Mouse (Mus musculus) T-helper 17 cell (primary cell): ENCODE results near the gene Crb2.

ENCODE experiments used
- in situ Hi-C, 2 experiments: fragments of 300-600 bp; cut with MboI, MseI; formaldehyde crosslinking; loops; 1 replicate in 1 of 2; 2 replicates in 1 of 2; pipeline ENCODE4 v1.15.1; 2025; ENCODE audit warnings: high pct_unique_total_duplicates in 2 of 2

Crb2 gene

DNA sequence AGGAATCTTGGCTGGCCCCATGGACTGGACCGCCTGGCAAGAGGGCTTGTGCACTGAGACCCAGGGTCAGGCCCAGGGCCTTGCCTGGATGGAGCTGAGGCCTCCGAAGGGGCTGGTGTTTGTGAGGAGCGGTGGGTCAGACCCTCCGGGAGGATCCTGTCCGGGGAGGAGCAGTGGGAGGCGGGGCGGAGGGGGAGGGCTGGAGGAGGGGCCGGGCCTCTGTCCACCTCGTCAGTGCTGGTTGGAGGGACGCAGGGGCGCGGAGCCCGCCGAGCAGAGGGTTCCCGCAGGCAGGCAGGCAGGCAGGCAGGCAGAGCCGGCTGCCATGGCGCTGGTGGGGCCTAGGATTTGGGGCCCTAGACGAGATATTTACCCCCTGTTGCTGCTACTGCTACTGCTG, at the start of gene Crb2:
Gene Crb2, plus strand, starts transcription at position 234 of the 400 bp plus-strand sequence.
- in situ Hi-C loops = no loop called here

DNA sequence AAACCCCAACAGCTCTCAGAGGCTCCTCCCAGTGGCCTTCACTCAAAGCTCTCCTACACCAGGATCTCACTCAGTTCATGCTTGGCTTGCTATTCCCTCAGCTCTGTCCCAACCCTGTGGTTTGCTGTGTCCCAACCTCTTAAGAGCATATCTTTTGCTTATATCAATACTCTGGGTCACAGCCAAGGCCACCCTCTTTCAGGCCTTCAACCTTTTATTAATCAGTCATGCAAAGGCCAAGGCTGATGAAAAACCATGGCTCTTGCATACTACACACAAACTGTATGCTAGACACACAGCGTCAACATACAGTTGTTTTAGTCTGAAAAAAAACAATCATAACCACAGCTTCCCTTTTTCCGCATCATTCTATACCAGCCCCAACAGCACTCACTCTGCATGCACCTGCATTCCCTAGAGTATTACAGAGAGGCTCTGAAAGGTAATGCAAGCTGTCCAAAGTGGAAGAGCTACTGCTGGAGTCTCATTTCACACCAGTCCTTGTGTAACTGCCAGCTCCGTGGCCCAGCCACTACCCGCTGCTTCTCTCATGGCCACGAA, 44.7 kb upstream of the Crb2 start:
- in situ Hi-C loops = no loop called here

DNA sequence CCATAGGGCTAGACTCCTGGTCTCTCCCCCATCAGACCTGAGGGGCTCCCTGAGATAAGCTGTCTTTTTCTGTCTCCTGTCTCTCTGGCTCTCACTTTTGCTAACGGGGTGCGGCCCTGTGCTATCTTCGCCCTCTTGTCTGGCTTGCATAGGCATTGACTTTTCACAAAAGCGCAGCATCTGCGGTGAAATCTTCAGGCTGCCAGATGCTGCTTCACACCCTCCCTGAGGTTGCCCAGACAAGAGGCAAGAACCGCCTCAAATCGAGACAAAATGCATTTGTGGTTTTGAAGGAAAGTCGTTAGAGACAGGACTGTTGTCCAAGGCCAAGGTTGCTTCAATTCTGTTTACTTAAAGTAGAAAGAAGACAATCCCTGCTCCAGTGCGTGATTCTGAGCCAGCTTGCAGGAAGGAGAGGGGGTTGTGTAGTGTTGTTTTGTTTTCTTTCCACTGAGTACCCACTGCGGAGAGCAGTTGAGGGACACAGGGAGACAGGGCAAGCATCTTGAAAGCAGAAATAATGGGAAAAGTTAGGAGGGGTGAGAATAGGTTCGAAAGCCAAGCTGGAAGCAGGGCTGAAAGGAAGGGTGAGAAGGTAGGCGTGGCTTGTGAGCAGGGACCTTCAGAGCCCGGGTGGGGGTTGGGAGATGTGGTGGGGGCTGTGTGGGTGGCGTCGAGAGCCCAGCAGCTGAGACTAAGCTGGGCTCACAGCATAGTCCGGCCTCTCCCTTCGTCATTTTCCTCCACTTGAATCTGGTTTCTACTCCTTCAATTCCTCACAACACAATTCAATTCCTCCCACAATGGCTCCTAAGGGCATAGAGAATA, 40.9 kb upstream of the Crb2 start:
- in situ Hi-C loops = no loop called here

DNA sequence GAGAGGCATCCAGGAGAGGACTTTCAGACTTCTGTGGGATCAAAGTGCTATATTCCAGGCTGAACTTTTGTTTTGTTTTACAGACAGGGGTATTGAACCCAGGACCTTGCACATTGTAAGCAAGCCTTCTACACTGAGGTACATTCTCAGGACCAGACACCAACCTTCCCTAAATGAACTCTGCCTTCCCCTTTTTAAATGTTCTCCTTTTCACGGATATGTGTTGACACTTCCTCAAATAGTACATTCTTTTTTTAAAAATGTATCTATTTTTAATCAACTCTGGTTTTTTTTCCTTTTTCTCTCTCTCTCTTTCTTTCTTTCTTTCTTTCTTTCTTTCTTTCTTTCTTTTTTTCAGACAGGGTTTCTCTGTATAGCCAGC, 40.3 kb upstream of the Crb2 start:
- in situ Hi-C loops = no loop called here

DNA sequence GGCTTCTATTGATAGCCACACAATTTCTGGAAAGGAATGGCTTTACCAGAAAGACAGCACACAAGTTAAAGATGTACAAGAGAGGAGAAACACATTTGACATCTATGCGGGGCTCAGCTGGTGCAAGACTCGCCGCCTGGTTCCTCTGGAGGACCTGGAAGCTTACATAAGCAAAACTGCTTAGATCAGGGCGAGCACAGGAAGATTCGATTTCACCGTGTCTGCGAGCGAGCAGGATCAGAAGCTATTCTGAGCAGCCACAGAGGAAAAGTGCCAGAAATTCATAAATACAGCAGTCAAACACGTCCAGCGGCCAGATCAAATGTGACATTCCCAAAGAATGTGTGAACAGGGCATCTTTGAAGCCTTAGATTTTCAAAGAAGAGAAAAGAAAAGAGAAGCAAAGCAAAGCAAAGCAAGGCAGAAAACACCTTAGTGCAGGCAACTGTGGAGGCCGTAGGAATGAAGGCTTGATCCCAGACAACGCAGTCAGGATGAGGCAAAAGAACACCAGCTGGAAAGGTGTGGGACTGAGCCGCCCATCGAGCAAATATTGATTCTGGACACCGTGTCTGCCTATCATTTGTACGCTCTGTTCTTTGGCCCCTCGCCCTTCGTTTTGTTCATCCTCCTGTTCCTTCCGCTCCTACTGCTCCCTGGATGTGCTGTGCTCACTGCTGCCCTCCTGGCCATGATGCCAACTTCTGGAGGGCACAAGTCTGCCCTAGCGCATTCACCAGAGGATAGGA, 34.1 kb upstream of the Crb2 start:
- in situ Hi-C loops = no loop called here

DNA sequence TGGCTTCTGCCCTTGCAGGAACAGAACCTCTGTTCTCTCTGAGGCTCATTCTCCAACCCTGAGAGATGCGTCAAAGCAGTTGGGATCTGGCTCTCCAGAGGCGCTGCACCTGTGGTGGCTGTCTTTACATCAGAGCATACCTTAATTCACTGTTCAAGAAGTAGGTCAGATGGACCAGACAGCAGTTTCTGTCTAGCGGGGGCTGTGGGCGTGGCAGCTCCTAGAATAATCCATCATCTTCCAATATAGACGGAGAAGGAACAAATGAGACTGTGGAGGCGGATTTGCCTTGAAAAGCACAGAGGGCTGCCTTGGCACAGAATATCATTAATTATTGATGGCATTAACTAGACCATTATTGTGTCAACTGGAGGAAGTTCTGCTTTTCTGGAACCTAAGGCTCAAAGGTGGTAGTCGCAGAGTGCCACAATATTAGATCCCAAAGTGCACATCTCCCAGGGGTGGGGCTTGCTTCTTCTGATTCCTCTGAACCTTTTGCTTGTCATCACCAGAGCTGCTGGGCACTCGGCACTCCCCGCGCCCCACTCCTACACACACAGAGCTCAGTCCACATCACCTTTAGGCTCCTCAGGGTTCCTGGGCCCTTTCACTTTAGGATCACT, 31.2 kb upstream of the Crb2 start:
- in situ Hi-C loops = no loop called here

DNA sequence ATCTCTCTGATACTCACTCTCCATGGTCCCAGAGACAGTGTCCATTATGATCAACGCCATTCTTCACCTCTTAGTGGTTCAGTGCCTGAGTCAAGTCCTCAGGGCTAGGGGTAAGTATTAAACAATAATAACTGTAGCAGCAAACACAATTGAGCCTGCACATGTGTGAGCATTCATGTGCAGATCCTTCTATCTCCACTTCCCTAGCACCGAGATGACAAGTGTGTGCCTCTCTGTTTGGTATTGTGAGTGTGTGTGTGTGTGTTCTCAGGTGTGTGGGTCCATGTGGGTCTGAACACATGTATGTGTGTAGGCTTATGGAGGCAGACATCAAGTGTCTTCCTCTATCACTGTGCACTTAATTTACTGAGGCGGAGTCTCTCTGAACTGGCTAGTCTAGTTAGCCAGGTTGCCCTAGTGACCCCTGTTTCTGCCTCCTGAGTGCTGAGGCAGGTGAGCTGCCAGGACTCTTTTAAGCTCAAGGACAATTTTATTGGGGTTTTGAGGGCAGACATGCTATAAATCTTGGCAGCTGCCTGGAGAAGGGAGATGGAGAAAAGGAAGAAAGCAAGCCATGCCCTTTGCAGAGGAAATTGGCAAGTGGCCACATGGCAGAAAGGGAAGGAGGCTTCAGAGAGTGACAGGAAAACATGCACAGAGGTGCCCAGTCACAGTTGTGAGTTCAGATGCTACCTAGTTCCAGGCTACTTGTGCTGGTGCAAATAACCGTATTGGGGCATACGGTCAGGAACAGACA, 29.6 kb upstream of the Crb2 start:
- in situ Hi-C loops = no loop called here

DNA sequence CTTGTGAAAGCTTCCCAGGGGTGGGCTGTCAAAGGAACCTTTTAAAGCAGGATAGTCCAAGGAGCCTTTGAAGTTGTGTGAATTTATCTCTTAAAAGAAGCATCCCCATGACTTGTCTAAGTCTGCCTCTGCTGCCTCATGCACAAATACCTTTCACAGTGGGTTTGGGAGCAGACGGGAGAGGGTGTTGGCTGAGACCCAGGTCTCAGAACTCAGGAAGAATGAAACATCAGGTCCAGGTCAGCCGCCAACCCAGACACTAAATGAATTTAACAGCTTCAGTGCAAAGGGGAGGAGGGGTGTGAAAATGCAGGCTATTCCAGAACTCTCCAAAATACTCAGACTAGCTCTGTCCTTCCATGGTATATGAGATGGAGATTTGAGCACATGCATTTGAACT, 28.1 kb upstream of the Crb2 start:
- in situ Hi-C loops = no loop called here

DNA sequence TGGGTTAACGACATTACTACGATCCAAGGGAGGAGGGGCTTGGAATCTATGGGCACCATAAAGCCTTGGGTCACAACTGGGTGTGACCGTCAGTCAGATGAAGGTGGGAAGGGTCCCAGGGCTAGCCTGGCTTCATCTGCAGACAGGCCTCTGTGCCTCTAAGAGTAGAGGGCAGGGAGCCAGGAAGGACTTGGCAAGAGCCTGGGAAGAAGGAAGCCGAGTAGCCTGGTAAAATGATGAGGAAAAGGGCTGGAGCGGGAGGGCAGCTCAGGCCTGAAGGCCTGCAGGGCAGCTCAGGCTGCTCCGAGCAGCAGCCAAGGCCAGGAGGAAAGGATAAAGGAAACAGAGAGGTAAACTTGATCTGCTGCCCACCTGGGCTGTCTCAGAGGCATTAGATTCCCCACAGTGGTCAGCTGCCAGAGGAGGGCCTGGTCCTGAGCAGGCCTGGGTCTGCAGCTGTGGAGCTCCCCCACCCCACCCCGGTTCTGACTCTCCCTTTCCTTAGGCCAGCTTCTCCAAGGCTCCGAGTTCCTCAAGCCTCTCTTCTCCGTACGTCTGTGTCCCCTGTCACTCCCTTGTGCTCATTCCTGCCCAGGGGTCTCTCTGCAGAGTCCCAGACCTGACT, 27.5 kb upstream of the Crb2 start:
- in situ Hi-C loops = no loop called here

DNA sequence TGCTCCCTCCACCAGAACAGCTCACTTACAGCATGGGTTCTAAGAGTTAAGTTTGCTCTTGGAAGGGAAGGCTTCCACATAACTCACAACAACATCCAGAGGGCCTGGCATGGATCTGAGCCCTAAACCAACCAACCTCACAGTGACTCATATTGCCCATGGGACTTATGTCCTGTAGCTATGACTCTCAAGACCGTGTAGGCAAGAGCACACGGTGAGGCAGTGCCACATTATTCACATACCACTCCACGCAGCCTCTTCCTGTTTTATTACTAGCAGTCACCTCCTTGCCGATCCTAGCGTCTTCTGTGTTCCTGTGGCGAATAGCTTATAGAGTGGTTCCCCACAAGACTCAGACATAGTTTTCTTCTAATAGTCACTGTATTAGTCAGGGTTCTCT, 26.7 kb upstream of the Crb2 start:
- in situ Hi-C loops = no loop called here

DNA sequence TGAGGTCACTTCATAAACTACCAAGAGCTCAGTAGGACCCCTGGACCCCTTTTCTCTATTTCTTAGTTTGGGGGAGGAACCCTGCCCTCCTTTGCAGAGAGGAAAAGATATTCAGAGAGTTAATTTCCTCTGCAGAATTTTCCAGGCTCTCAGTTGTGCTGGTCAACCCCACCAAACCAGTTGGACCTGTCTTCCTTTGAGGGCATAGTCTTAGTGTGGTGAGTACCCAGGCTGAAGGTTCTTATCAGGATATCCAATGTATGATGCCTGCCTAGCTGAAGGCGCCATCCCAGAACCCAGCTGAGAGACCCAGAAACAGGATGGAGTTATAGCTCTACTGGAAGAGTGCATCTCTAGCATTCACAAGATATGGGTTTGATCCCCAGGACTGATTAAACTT, 24.9 kb upstream of the Crb2 start:
- in situ Hi-C loops = no loop called here

DNA sequence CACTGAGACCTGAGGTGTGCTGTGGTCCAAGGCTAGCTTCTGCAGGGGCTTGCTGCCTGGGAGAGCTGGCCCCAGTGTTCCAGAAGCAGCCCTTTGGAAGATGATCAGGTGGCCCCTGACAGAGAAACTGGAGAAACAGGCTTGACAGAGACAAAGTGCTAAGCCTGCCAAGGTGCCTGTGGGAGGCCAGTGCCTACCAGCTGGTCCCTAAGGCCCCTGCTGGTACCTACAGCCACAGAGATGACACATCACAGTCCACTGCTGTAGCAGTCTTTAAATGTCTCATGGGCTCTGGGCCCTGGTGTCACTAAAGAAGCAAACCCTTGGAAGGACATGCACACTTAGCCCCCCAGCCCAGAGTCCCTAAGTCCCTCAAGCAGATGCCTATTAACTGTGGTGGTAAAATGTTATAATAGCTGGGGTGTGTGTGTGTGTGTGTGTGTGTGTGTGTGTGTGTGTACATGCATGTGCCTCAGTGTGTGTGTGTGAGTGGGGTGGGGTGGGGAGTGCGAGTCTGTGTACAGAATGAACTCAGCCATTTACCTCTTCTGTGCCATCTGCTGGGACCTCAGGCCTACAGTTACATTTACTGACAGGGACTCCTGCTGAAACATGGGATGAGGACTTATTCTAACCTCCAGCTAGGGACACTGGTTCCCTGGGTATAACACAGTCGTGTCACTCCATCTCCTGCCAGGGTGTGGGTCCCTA, 19.7 kb upstream of the Crb2 start:
- in situ Hi-C loops = no loop called here

DNA sequence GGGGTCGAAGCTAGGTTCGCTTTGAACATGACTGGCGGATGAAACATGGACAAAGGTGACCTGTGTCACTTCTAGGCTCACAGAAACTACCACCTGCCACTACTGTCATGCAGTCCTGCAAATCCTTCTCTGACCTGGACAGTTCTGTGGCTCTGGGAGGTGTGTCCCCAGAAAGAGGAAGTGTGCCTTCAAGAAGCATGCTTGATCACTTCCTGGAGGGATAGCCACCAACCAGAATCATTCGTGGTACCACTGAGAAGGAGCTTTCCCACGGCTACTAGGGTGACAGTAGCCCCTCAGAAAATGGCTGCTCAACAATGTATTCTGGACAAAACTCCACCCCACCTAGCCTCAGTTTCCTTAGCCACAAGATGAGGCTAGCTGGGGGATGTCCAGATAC, 19.0 kb upstream of the Crb2 start:
- in situ Hi-C loops = no loop called here

DNA sequence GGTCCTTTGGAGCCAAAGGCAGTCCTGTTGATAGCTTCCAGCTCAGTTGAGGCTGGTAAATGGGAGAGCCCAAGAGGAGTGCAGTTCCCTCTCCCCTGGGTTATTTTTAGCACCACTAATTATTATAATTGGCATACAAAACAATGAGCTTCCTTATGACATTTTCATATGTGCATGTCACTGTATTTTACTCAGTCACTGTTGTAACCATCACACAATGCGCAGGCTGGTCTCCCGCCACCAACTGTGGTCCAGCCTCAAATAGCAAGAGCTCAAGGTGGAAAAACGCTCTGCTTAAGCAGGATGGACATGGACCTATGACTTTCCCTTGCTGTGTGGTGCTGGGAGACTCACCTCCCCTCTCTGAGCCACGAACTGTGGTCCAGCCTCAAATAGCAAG, 18.3 kb upstream of the Crb2 start:
- in situ Hi-C loops = no loop called here

DNA sequence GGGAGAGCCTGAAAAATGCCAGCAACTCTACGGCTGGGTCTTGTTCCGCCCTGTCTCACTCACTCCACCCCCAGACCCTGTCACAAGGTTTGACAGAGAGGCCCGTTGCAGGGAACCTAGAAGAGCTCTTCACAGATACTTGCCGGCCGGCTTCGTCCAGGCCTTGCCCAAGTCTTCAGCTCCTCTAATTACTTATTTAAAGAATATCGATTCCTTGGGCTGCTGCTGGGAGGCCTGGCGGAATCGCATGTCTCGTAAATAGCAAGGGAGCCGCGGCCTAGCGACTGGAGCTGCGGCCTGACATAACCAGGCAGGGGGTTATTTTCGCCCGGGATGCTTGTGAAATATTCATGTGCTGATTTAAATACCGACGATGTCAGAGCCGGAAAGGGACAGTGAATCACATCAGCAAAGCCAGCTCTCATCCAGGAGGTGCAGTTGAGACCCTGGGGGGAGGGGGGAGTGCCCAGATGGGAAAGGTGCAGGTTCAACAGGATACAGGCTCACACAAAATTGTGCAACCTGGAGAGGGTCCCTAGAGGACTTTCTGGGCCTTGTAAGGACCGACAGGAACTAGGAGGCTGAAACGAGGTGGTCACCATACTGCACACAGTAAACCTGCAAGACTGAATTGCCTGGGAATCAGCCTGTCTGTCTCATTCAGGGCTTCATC, 17.6 kb upstream of the Crb2 start:
- in situ Hi-C loops = no loop called here

DNA sequence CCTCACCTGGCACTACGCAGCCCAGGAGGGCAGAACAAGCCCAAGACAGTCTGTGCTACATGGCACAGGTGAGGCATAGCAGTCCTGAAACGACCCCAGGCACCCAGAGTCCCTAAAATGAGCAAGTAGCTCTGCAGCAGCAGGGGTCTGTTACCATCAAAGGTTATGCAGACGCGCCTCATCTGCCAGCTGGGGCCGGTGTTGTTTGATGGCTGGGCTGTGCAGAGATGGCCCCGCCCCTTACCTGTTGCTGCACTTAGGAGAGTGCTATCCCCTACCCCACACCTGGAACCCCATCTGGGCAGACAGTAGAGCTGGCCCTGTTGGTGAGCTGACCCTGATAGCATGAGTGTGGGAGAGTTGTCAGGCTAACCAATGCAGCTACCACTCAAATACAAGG, 15.4 kb upstream of the Crb2 start:
- in situ Hi-C loops = no loop called here

DNA sequence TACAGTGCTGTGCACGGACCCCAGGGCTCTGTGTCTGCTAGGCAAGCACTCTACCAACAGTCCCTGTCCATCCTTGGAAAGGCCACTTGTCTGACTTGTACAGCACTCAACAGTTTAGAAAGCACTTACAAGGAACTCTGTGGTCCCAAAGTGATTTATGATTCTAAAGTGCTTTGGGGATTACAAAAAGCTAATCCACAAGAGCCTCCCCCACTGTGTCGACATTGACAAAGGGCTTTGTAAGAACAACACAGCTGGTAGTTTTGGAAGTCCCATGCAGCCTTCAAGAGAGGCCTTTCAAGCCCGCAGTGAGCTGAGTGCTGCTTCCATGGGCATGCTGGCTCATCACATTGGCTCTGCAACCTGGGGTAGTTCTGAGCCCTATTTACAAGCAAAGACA, 12.4 kb upstream of the Crb2 start:
- in situ Hi-C loops = no loop called here

DNA sequence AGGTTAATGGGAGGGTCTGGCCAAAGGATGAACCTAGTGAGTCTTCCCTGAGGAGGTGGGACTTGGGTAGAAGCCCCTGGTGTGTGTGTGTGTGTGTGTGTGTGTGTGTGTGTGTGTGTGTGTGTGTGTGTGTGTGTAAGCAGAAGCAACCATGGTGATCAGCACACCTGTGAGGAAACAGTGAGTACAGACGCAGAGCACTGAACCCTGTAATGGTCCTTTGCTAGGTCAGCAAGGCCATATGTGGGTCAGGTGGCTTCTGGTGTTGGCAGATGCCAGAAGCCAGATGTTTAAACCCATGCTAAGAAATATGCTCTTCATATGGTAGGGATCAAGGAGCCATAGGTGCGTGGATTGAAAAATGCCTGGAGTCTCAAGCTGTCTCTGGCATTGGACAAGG, 11.5 kb upstream of the Crb2 start:
- in situ Hi-C loops = no loop called here

DNA sequence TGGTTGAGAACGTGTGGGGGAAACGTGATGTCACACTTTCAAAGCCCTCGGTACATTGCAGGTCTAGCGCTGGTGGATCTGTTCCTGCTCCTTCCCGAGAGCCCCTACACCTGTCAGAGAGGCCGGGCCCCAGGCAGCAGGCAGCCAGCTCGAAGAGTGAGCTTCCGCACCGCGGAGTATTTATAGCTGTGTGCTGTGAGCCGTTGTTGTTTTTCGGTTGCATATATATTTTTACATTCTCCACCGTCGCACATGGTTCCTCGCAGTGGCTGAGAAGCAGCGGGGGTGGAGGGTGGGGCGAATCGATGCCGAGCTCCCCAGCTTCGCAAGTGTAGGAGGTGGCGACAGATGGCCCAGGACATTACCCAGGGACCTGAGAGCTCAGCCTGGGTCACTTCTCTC, 11.0 kb upstream of the Crb2 start:
- in situ Hi-C loops = no loop called here
